Mouse (Mus musculus) forebrain, embryonic 14.5 days (tissue): ENCODE data around the gene Agtpbp1. TPM values are rescaled to one million over a fixed set of nuclear protein-coding genes. Genes with fewer than 3 reads are reported as not detected.

Experiments
- ATAC-seq: fragments of 200-750 bp; cut with Nextera tagmentation; 2 replicates; pipeline ENCODE4 v1.8.0; 2017; ENCODE audit warnings: mild to moderate bottlenecking, moderate library complexity
- DNase-seq: peaks from one replicate; pipeline ENCODE4 v3.0.0-alpha.2; 2015; ENCODE audit warnings: low spot score
- H3K27ac ChIP-seq: fragments of 300-500 bp; sonication (generic); 2 replicates; pipeline ENCODE4 v1.5.1; 2014; ENCODE audit warnings: low read depth, mild to moderate bottlenecking, control low read depth, low read length, moderate library complexity
- H3K27me3 ChIP-seq: fragments of 300-500 bp; sonication (generic); replicated peaks from 2 replicates; pipeline ENCODE4 v1.6.1; 2014; ENCODE audit warnings: low read length, control low read depth, mixed read lengths; ENCODE audit not compliant: control insufficient read depth, insufficient read depth
- H3K36me3 ChIP-seq: fragments of 300-500 bp; sonication (generic); 2 replicates; pipeline ENCODE4 v1.6.1; 2014; ENCODE audit warnings: low read length, control low read depth; ENCODE audit not compliant: control insufficient read depth, insufficient read depth
- H3K4me1 ChIP-seq: fragments of 300-500 bp; sonication (generic); 2 replicates; pipeline ENCODE4 v1.6.1; 2014; ENCODE audit warnings: antibody characterized with exemption, low read length, control low read depth; ENCODE audit not compliant: control insufficient read depth, insufficient read depth
- H3K4me2 ChIP-seq: fragments of 300-500 bp; sonication (generic); 2 replicates; pipeline ENCODE4 v1.6.1; 2014; ENCODE audit warnings: mild to moderate bottlenecking, control low read depth, low read length
- H3K4me3 ChIP-seq: fragments of 300-500 bp; sonication (generic); 2 replicates; pipeline ENCODE4 v1.5.1; 2014; ENCODE audit warnings: low read depth, low read length, control low read depth
- H3K9ac ChIP-seq: fragments of 300-500 bp; sonication (generic); 2 replicates; pipeline ENCODE4 v1.6.1; 2014; ENCODE audit warnings: mild to moderate bottlenecking, low read length, control low read depth, moderate library complexity
- H3K9me3 ChIP-seq: fragments of 300-500 bp; sonication (generic); replicated peaks from 2 replicates; pipeline ENCODE4 v1.6.1; 2016; ENCODE audit warnings: low read length, control low read depth, mixed read lengths; ENCODE audit not compliant: control insufficient read depth
- WGBS: fragments of 180-500 bp; shearing (Covaris S2); extraction: QIAGEN DNeasy Blood & Tissue Kit; methylation state at CpG from one replicate; pipeline ENCODE4 v1.1.7; 2014; 5-methylcytosine and 5-hydroxymethylcytosine counted together
- polyA plus RNA-seq: library from polyadenylated mRNA; unstranded; fragments of >200 nt; fragmentation: Nextera tagmentation; extraction: Ambion mirVana; gene quantifications from 2 replicates; pipeline ENCODE4 v1.2.1, GENCODE M21; 2014

Gene Agtpbp1
- polyA plus RNA-seq = 51.8 and 69.6 TPM in 2 replicates

- WGBS = under 1% methylated on average over 76 of the region's 83 CpGs
- H3K36me3 ChIP-seq = peaks cover 31% of the 10 kb centered on the region
These were observed at the start of gene Agtpbp1, which contains the start of gene Naa35 for GRCm38 (mm10) chr13:59584947-59585647. Gene Agtpbp1, minus strand, starts transcription at chr13:59585227. Gene Naa35, plus strand, starts transcription at chr13:59585259.

DNA sequence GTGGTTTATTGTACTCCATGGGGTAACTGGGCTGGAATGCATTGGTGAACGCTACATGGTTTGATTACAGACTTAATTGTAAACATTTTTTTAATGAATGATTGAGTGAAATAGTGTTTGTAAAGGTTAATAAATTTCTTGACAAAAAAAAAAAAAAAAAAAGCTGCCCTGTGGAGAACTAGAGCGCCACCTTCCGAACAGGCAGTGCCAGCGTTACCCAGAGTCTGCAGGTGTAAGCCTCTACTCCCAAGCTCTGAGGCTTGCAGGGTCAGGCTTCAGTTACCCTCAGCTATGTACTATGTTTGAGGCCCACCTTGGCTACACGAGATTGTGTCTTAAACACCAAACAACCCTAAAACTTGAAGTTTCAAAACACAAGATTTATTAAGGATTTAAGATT, 49.6 kb upstream of the Agtpbp1 start:
- Histone ChIP-seq H3K4me1 (no peaks in the 10 kb centered on the region), H3K4me2 (no peak overlapping the region), H3K27me3 (no peaks in the 10 kb centered on the region), H3K9me3 (no peaks in the 10 kb centered on the region), H3K4me3 (no peak overlapping the region), H3K36me3 (peaks cover 94% of the 10 kb centered on the region), H3K9ac (no peak overlapping the region), H3K27ac (no peak overlapping the region)
- no peak for ATAC-seq
- no peak for DNase-seq
- 76% methylated on average over 5 of the region's 5 CpGs for WGBS

More at GRCm38 (mm10) chr13:59584947-59585647, at the start of gene Agtpbp1, which contains the start of gene Naa35:
- Histone ChIP-seq H3K4me3 (peak within 1 kb of the TSS; percentile 96), H3K4me1 (peaks cover 19% of the 10 kb centered on the region), H3K27ac (peak within 1 kb of the TSS; percentile 77; the same call in 1 of the 2 replicates), H3K27me3 (no peaks in the 10 kb centered on the region), H3K9me3 (no peaks in the 10 kb centered on the region), H3K9ac (peak within 1 kb of the TSS; percentile 91), H3K4me2 (peak within 1 kb of the TSS; percentile 90)
- ATAC-seq (peak; percentile 99), DNase-seq (peak; percentile 99)

GRCm38 (mm10) chr13:59626739-59627138, 41.7 kb upstream of the Agtpbp1 start:
- H3K4me2 ChIP-seq = no peak overlapping the region
- H3K9me3 ChIP-seq = no peaks in the 10 kb centered on the region
- H3K27ac ChIP-seq = no peak overlapping the region
- ATAC-seq = no peak
- DNase-seq = no peak
- WGBS = 93% methylated on average over 7 of the region's 7 CpGs
- no peak overlapping the region for H3K9ac ChIP-seq
- H3K4me3 ChIP-seq = no peak overlapping the region
- no peaks in the 10 kb centered on the region for H3K27me3 ChIP-seq
- H3K4me1 ChIP-seq = no peaks in the 10 kb centered on the region
- peaks cover 90% of the 10 kb centered on the region for H3K36me3 ChIP-seq

DNA sequence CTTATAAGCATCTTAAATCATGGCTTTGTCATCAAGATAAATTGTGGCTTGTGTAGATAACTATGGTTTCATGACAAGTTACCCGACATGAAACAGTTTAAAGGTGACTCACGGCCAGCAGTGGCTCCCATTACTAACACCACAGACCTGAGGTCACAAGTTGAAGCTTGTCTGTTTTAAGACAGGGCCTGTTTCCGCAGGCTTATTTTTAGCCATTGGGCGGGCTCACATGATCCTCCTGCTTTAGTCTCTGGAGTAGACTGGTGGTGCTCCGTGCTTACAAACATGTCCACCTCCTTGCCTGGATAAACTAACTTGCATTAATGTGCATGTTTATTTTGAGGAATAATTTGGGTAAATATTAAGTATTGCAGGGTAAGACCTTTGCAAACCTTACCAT, 39.9 kb upstream of the Agtpbp1 start:
- WGBS = 91% methylated on average over 5 of the region's 5 CpGs

GRCm38 (mm10) chr13:59624389-59624788, 39.4 kb upstream of the Agtpbp1 start:
- DNase-seq (no peak), ATAC-seq (no peak)
- no peaks in the 10 kb centered on the region for H3K4me1 ChIP-seq
- WGBS = 84% methylated on average over 3 of the region's 3 CpGs
- no peaks in the 10 kb centered on the region for H3K27me3 ChIP-seq
- H3K4me2 ChIP-seq = no peak overlapping the region
- no peak overlapping the region for H3K9ac ChIP-seq
- peaks cover 86% of the 10 kb centered on the region for H3K36me3 ChIP-seq
- no peaks in the 10 kb centered on the region for H3K9me3 ChIP-seq
- no peak overlapping the region for H3K27ac ChIP-seq
- no peak overlapping the region for H3K4me3 ChIP-seq

More for the DNA sequence above, 39.9 kb upstream of the Agtpbp1 start:
- Histone ChIP-seq H3K9ac (no peak overlapping the region), H3K4me3 (no peak overlapping the region), H3K36me3 (peaks cover 90% of the 10 kb centered on the region), H3K4me2 (no peak overlapping the region), H3K27ac (no peak overlapping the region), H3K4me1 (no peaks in the 10 kb centered on the region), H3K9me3 (no peaks in the 10 kb centered on the region), H3K27me3 (no peaks in the 10 kb centered on the region)
- no peak for DNase-seq
- no peak for ATAC-seq

GRCm38 (mm10) chr13:59621643-59622489, 36.8 kb upstream of the Agtpbp1 start:
- DNase-seq (no peak), ATAC-seq (no peak)
- Histone ChIP-seq H3K4me2 (no peak overlapping the region), H3K4me3 (no peak overlapping the region), H3K36me3 (peaks cover 87% of the 10 kb centered on the region), H3K27ac (no peak overlapping the region), H3K9me3 (no peaks in the 10 kb centered on the region), H3K27me3 (no peaks in the 10 kb centered on the region), H3K9ac (no peak overlapping the region), H3K4me1 (no peaks in the 10 kb centered on the region)
- WGBS = 89% methylated on average over 7 of the region's 7 CpGs

DNA sequence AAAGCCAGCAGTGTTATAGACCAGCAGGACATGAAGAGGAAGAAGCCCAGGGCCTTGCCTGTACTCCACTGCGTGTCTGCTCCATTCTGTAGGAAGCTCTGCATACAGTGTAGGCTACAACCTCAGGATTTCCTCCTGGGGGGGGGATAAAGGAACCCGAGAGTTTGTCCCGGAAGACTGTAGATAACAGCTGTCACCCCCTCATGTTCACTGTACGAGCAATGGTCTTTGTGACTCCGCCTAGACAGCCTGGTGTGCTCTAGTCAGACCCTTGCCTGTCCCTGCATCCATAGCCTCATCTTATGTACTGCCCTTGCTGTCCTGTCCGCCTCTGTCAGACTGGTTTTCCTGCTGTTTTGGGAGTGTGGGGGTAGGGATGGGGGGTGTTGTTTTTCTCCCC, 33.4 kb upstream of the Agtpbp1 start:
- Histone ChIP-seq H3K9ac (no peak overlapping the region), H3K4me3 (no peak overlapping the region), H3K27me3 (no peaks in the 10 kb centered on the region), H3K4me1 (no peaks in the 10 kb centered on the region), H3K36me3 (peaks cover 79% of the 10 kb centered on the region), H3K4me2 (no peak overlapping the region), H3K9me3 (no peaks in the 10 kb centered on the region), H3K27ac (no peak overlapping the region)
- ATAC-seq (no peak), DNase-seq (no peak)
- 95% methylated on average over 6 of the region's 6 CpGs for WGBS

DNA sequence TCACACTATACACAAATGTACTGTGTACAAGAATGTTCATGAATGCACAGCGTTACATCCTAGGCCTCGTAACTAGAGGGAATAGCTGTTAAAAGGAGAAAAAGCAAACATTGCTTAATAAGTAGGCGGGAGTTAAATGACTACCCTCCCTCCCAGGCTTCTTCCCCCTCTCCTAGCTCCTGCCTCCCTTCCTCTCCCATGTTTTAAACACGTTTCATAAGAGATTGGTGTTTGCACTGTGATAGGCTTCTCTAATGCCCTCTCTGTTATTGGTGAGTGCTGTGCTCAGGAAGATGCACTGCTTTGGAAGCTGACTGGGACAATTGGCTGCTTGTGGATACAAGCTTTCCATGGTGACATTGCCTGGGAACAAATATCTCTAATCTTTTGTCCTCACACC, 30.5 kb upstream of the Agtpbp1 start:
- H3K4me1 ChIP-seq = no peaks in the 10 kb centered on the region
- ATAC-seq (no peak), DNase-seq (no peak)
- no peak overlapping the region for H3K27ac ChIP-seq
- peaks cover 78% of the 10 kb centered on the region for H3K36me3 ChIP-seq
- 85% methylated on average over 4 of the region's 4 CpGs for WGBS
- no peaks in the 10 kb centered on the region for H3K27me3 ChIP-seq
- no peak overlapping the region for H3K4me3 ChIP-seq
- no peaks in the 10 kb centered on the region for H3K9me3 ChIP-seq
- H3K4me2 ChIP-seq = no peak overlapping the region
- no peak overlapping the region for H3K9ac ChIP-seq

DNA sequence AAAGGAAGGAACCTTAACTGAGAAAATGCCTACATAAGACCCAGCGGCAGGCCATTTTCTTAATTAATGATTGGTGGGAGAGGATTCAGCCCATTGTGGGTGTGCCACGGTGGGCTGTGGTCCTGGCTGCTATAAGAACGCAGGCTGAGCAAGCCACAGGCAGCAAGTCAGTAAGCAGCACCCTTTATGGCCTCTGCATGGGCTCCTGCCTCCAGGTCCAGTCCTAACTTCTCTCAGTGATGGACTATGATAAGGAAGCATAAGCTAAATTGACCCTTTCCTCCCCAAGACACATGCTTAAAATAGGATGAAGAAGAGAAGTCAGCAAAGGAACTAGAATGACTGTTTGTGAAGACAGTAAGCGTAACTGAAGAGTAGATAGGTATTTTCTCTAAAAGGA, 30.1 kb upstream of the Agtpbp1 start:
- Histone ChIP-seq H3K4me2 (no peak overlapping the region), H3K4me3 (no peak overlapping the region), H3K27ac (no peak overlapping the region), H3K27me3 (no peaks in the 10 kb centered on the region), H3K4me1 (no peaks in the 10 kb centered on the region), H3K9ac (no peak overlapping the region), H3K9me3 (no peaks in the 10 kb centered on the region), H3K36me3 (peaks cover 78% of the 10 kb centered on the region)
- 81% methylated on average over 4 of the region's 4 CpGs for WGBS
- no peak for ATAC-seq
- no peak for DNase-seq
